Mouse (Mus musculus) liver, embryonic 14.5 days (tissue): ENCODE data around the gene Ola1.

Experiments used
- CTCF ChIP-seq: IDR thresholded peaks from 2 replicates; pipeline ENCODE4 v1.5.1; 2016; ENCODE audit warnings: antibody characterized with exemption, low read depth, control low read depth
- EP300 ChIP-seq: IDR thresholded peaks from 2 replicates; pipeline ENCODE4 v1.6.1; 2016; ENCODE audit warnings: antibody characterized with exemption, low read depth

- TF ChIP-seq CTCF (no peak), EP300 (no peak)
Measured at GRCm38 (mm10) chr2:73241299-73241698, 22.6 kb upstream of the Ola1 start.
